Mouse (Mus musculus) liver, embryonic 13.5 days (tissue): Measurements from ENCODE around the gene Ipmk. TPM values are rescaled to one million over a fixed set of nuclear protein-coding genes. Genes with fewer than 3 reads are reported as not detected.

Experiments used
- ATAC-seq: fragments of 200-750 bp; cut with Nextera tagmentation; 2 replicates; pipeline ENCODE4 v1.8.0; 2017; ENCODE audit warnings: low read depth, mild to moderate bottlenecking, moderate number of reproducible peaks, moderate library complexity
- DNase-seq: peaks from one replicate; pipeline ENCODE4 v3.0.0; 2022
- H3K27ac ChIP-seq: fragments of 300-500 bp; sonication (generic); 2 replicates; pipeline ENCODE4 v1.5.1; 2015; ENCODE audit warnings: moderate library complexity, mild to moderate bottlenecking, inconsistent platforms
- H3K27me3 ChIP-seq: fragments of 300-500 bp; sonication (generic); 2 replicates; pipeline ENCODE4 v1.6.1; 2015; ENCODE audit warnings: mild to moderate bottlenecking, inconsistent platforms
- H3K36me3 ChIP-seq: fragments of 300-500 bp; sonication (generic); 2 replicates; pipeline ENCODE4 v1.6.1; 2015; ENCODE audit warnings: mild to moderate bottlenecking, inconsistent platforms
- H3K4me1 ChIP-seq: fragments of 300-500 bp; sonication (generic); replicated peaks from 2 replicates; pipeline ENCODE4 v1.6.1; 2015; ENCODE audit warnings: inconsistent platforms
- H3K4me2 ChIP-seq: fragments of 300-500 bp; sonication (generic); 2 replicates; pipeline ENCODE4 v1.6.1; 2015; ENCODE audit warnings: inconsistent platforms, mild to moderate bottlenecking, moderate library complexity
- H3K4me3 ChIP-seq: fragments of 300-500 bp; sonication (generic); replicated peaks from 2 replicates; pipeline ENCODE4 v1.5.1; 2015; ENCODE audit warnings: mild to moderate bottlenecking, inconsistent platforms
- H3K9ac ChIP-seq: fragments of 300-500 bp; sonication (generic); 2 replicates; pipeline ENCODE4 v1.6.1; 2015; ENCODE audit warnings: mild to moderate bottlenecking, inconsistent platforms
- H3K9me3 ChIP-seq: fragments of 300-500 bp; sonication (generic); replicated peaks from 2 replicates; pipeline ENCODE4 v1.6.1; 2016; ENCODE audit warnings: inconsistent platforms
- WGBS: fragments of 180-500 bp; shearing (Covaris S2); methylation state at CpG from one replicate; pipeline ENCODE4 v1.1.7; 2015; ENCODE audit not compliant: insufficient replicate concordance; 5-methylcytosine and 5-hydroxymethylcytosine counted together
- polyA plus RNA-seq: library from polyadenylated mRNA; unstranded; fragments of >200 nt; fragmentation: Nextera tagmentation; extraction: Ambion mirVana; gene quantifications from 2 replicates; pipeline ENCODE4 v1.2.1, GENCODE M21; 2015

Gene Ipmk
- polyA plus RNA-seq, 1 experiment from 2014 or later, result 8.3 TPM

- H3K4me2 ChIP-seq, result peak overlapping the region; percentile 97
- no peak for ATAC-seq
- 0 out of 2 replicates have a peak overlapping the region, but pooled peaks have one; percentile 90 for H3K27ac ChIP-seq
- peaks cover 9% of the 10 kb centered on the region for H3K36me3 ChIP-seq
- H3K4me1 ChIP-seq, result peaks cover 39% of the 10 kb centered on the region
- peak overlapping the region; percentile 94 for H3K4me3 ChIP-seq
- WGBS, result 62% methylated on average over 1 of the region's 1 CpGs
- no peaks in the 10 kb centered on the region for H3K27me3 ChIP-seq
- no peaks in the 10 kb centered on the region for H3K9me3 ChIP-seq
- peak overlapping the region; percentile 95 for H3K9ac ChIP-seq
- no peak for DNase-seq
Observed at GRCm38 (mm10) chr10:71349290-71349689, 1.7 kb downstream of the Ipmk start.

- no peaks in the 10 kb centered on the region for H3K27me3 ChIP-seq
- H3K36me3 ChIP-seq, result peaks cover 13% of the 10 kb centered on the region
- H3K27ac ChIP-seq, result no peak overlapping the region
- no peaks in the 10 kb centered on the region for H3K9me3 ChIP-seq
- no peak for DNase-seq
- H3K4me1 ChIP-seq, result peaks cover 41% of the 10 kb centered on the region
- H3K4me3 ChIP-seq, result no peak overlapping the region
- no peak overlapping the region for H3K4me2 ChIP-seq
- WGBS, result 93% methylated on average over 7 of the region's 7 CpGs
- H3K9ac ChIP-seq, result no peak overlapping the region
- no peak for ATAC-seq
Observed at GRCm38 (mm10) chr10:71351301-71351700, 3.7 kb downstream of the Ipmk start.

GRCm38 (mm10) chr10:71353850-71354249 is 6.3 kb downstream of the Ipmk start:
- no peak overlapping the region for H3K9ac ChIP-seq
- H3K36me3 ChIP-seq, result peaks cover 14% of the 10 kb centered on the region
- WGBS, result 80% methylated on average over 9 of the region's 9 CpGs
- H3K27ac ChIP-seq, result no peak overlapping the region
- ATAC-seq, result no peak
- no peak for DNase-seq
- H3K4me2 ChIP-seq, result no peak overlapping the region
- no peak overlapping the region for H3K4me3 ChIP-seq
- H3K9me3 ChIP-seq, result no peaks in the 10 kb centered on the region
- peaks cover 35% of the 10 kb centered on the region for H3K4me1 ChIP-seq
- no peaks in the 10 kb centered on the region for H3K27me3 ChIP-seq

- peaks cover 14% of the 10 kb centered on the region for H3K36me3 ChIP-seq
- 78% methylated on average over 12 of the region's 12 CpGs for WGBS
Observed at GRCm38 (mm10) chr10:71354947-71355346, 7.4 kb downstream of the Ipmk start.

GRCm38 (mm10) chr10:71361044-71361443 is 13.5 kb downstream of the Ipmk start:
- Histone ChIP-seq H3K4me1 (peaks cover 17% of the 10 kb centered on the region), H3K9me3 (no peaks in the 10 kb centered on the region), H3K4me2 (no peak overlapping the region), H3K36me3 (peaks cover 21% of the 10 kb centered on the region), H3K4me3 (no peak overlapping the region), H3K9ac (no peak overlapping the region), H3K27me3 (no peaks in the 10 kb centered on the region), H3K27ac (no peak overlapping the region)
- ATAC-seq (no peak), DNase-seq (no peak)
- WGBS, result 83% methylated on average over 7 of the region's 7 CpGs

More at GRCm38 (mm10) chr10:71354947-71355346, 7.4 kb downstream of the Ipmk start:
- DNase-seq (no peak), ATAC-seq (no peak)
- no peak overlapping the region for H3K4me2 ChIP-seq
- peaks cover 24% of the 10 kb centered on the region for H3K4me1 ChIP-seq
- H3K4me3 ChIP-seq, result no peak overlapping the region
- H3K9me3 ChIP-seq, result no peaks in the 10 kb centered on the region
- no peaks in the 10 kb centered on the region for H3K27me3 ChIP-seq
- no peak overlapping the region for H3K27ac ChIP-seq
- H3K9ac ChIP-seq, result no peak overlapping the region

- H3K27ac ChIP-seq, result no peak overlapping the region
- H3K27me3 ChIP-seq, result no peaks in the 10 kb centered on the region
- no peaks in the 10 kb centered on the region for H3K9me3 ChIP-seq
- H3K4me3 ChIP-seq, result no peak overlapping the region
- H3K9ac ChIP-seq, result no peak overlapping the region
- peaks cover 24% of the 10 kb centered on the region for H3K36me3 ChIP-seq
- ATAC-seq (no peak), DNase-seq (no peak)
- WGBS, result 46% methylated on average over 18 of the region's 18 CpGs
- H3K4me2 ChIP-seq, result peak overlapping the region; percentile 24; the same call in 1 of the 2 replicates
- peaks cover 13% of the 10 kb centered on the region for H3K4me1 ChIP-seq
Observed at GRCm38 (mm10) chr10:71361836-71362562, 14.4 kb downstream of the Ipmk start.

GRCm38 (mm10) chr10:71363440-71363839 is 15.9 kb downstream of the Ipmk start:
- peaks cover 27% of the 10 kb centered on the region for H3K36me3 ChIP-seq
- no peak overlapping the region for H3K4me3 ChIP-seq
- H3K4me1 ChIP-seq, result peaks cover 17% of the 10 kb centered on the region
- DNase-seq (no peak), ATAC-seq (no peak)
- WGBS, result 81% methylated on average over 8 of the region's 8 CpGs
- no peak overlapping the region for H3K9ac ChIP-seq
- no peaks in the 10 kb centered on the region for H3K27me3 ChIP-seq
- no peak overlapping the region for H3K4me2 ChIP-seq
- H3K27ac ChIP-seq, result no peak overlapping the region
- H3K9me3 ChIP-seq, result no peaks in the 10 kb centered on the region

- peaks cover 17% of the 10 kb centered on the region for H3K4me1 ChIP-seq
- DNase-seq (no peak), ATAC-seq (no peak)
- H3K9me3 ChIP-seq, result no peaks in the 10 kb centered on the region
- H3K36me3 ChIP-seq, result peaks cover 27% of the 10 kb centered on the region
- H3K27me3 ChIP-seq, result no peaks in the 10 kb centered on the region
- H3K4me2 ChIP-seq, result no peak overlapping the region
- WGBS, result 84% methylated on average over 10 of the region's 10 CpGs
- no peak overlapping the region for H3K9ac ChIP-seq
- H3K4me3 ChIP-seq, result no peak overlapping the region
- no peak overlapping the region for H3K27ac ChIP-seq
Observed at GRCm38 (mm10) chr10:71363858-71364257, 16.3 kb downstream of the Ipmk start.

- Histone ChIP-seq H3K9me3 (no peaks in the 10 kb centered on the region), H3K4me3 (no peak overlapping the region), H3K4me2 (no peak overlapping the region), H3K27ac (no peak overlapping the region), H3K27me3 (no peaks in the 10 kb centered on the region), H3K4me1 (peaks cover 9% of the 10 kb centered on the region), H3K9ac (no peak overlapping the region), H3K36me3 (peaks cover 41% of the 10 kb centered on the region)
- ATAC-seq (peak; percentile 47; the same call in 1 of the 2 replicates), DNase-seq (no peak)
- 72% methylated on average over 16 of the region's 16 CpGs for WGBS
Observed at GRCm38 (mm10) chr10:71368128-71368940, 20.8 kb downstream of the Ipmk start.

GRCm38 (mm10) chr10:71369466-71369865 is 21.9 kb downstream of the Ipmk start:
- peak; percentile 56; the same call in 1 of the 2 replicates for ATAC-seq
- Histone ChIP-seq H3K4me3 (no peak overlapping the region), H3K27ac (no peak overlapping the region), H3K36me3 (peaks cover 45% of the 10 kb centered on the region), H3K9me3 (no peaks in the 10 kb centered on the region), H3K4me1 (peaks cover 9% of the 10 kb centered on the region), H3K27me3 (no peaks in the 10 kb centered on the region), H3K9ac (no peak overlapping the region), H3K4me2 (no peak overlapping the region)
- WGBS, result 42% methylated on average over 3 of the region's 3 CpGs
- DNase-seq, result no peak

- 77% methylated on average over 6 of the region's 6 CpGs for WGBS
- no peak overlapping the region for H3K27ac ChIP-seq
Observed at GRCm38 (mm10) chr10:71371881-71372280, 24.3 kb downstream of the Ipmk start.

More at GRCm38 (mm10) chr10:71371881-71372280, 24.3 kb downstream of the Ipmk start:
- Histone ChIP-seq H3K9ac (no peak overlapping the region), H3K4me2 (no peak overlapping the region), H3K27me3 (no peaks in the 10 kb centered on the region), H3K4me3 (no peak overlapping the region), H3K4me1 (peaks cover 9% of the 10 kb centered on the region), H3K36me3 (peaks cover 34% of the 10 kb centered on the region), H3K9me3 (no peaks in the 10 kb centered on the region)
- DNase-seq (no peak), ATAC-seq (no peak)
